Mouse (Mus musculus) A20 (cell line): ENCODE results near the gene Lamp1.

Experiments
- DNase-seq: peaks from one replicate; pipeline ENCODE4 v3.0.0-alpha.2; 2011; ENCODE audit warnings: low read depth, low spot score

Lamp1 gene

DNA sequence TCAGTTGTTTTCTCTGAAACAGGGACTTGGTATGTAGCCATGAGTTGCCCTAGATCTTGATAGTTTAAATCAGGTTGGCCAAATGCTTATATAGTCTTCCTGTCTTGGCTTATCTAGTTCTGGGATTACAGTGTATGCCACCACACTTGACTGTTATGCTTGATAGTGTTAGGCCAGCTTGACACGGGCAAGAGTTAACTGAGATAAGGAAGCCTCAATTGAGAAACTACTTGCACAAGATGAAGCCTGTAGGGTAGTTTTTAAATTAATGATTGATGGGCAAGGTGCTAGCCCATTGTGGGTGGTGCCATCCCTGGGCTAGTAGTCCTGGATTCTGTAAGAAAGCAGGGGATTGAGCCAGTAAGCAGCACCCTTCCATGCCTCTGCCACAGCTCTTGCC, 4.6 kb downstream of the Lamp1 start:
- no peak for DNase-seq

DNA sequence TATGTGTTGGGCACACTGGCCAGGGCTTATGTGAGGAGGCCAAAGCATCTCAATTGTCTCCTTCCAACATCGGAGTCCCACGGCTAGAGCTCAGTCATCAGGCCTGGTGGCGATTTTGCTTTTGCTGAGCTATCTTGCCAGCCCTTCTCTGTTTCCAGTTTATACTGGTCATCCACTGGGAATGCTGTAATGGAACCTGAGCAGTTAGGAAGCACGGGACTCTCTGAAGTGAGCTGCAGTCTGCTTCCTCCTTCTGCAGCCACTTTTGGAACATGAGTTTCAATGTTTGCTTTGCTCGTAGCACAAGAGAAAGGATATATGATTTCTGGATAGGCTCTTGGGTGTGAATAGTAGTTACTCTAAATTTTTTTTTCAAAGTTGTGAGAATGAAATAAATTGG, 5.4 kb downstream of the Lamp1 start:
- no peak for DNase-seq

DNA sequence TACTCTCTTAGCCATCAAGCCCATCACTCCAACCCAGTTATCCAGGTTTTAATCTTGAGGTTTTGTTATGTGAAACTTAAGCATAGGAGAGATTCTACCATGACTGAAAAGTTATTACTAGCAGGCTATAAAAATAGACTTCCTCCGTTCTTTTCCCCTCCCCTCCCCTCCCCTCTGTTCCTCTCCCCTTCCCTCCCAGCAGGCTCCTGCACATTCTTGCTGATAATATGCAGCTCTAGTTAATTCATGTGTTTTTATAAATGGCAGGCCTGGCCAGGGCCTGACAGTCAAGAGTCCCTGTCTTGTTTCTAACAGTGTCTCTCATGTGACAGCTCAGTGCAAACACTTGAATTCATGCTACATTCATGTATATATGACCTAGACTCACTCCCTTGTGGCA, 11.5 kb downstream of the Lamp1 start:
- no peak for DNase-seq

DNA sequence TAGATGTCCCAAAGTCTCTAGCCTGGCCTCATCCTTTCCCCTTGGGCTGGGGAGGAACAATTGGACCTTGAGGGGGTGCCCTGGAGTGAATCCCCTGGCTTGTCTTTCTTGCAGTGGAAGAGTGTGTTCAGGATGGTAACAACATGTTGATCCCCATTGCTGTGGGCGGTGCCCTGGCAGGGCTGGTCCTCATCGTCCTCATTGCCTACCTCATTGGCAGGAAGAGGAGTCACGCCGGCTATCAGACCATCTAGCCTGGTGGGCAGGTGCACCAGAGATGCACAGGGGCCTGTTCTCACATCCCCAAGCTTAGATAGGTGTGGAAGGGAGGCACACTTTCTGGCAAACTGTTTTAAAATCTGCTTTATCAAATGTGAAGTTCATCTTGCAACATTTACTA, 15.3 kb downstream of the Lamp1 start:
- no peak for DNase-seq

DNA sequence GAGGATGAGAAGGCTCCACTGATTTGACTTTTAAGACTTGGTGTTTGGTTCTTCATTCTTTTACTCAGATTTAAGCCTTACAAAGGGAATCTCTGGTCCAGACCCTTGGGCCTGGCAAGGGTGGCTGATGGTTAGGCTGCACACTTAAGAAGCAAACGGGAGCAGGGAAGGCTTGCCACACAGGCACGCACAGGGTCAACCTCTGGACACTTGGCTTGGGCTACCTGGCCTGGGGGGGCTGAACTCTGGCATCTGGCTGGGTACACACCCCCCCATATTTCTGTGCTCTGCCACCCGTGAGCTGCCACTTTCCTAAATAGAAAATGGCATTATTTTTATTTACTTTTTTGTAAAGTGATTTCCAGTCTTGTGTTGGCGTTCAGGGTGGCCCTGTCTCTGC, 15.8 kb downstream of the Lamp1 start:
- DNase-seq = no peak

DNA sequence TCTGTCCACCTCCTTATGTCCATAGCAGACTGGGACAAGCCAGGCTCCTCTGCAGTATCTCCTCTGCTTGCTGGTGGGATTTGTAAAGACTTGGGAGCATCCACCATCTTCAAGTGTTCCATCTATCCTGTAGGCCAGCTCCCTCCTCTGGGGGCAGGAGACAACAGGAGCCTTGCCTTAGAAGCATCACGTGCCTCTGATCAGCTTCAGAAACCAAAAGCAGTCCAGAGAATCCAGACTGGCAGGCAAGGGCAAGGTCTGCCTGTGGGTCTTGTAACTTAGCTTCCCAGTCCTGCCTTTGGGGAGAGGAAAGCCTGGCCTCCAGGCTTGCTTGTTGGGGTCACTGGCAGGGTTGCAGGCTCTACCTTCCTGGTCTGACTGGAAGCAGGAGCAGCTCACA, 16.7 kb downstream of the Lamp1 start:
- no peak for DNase-seq

DNA sequence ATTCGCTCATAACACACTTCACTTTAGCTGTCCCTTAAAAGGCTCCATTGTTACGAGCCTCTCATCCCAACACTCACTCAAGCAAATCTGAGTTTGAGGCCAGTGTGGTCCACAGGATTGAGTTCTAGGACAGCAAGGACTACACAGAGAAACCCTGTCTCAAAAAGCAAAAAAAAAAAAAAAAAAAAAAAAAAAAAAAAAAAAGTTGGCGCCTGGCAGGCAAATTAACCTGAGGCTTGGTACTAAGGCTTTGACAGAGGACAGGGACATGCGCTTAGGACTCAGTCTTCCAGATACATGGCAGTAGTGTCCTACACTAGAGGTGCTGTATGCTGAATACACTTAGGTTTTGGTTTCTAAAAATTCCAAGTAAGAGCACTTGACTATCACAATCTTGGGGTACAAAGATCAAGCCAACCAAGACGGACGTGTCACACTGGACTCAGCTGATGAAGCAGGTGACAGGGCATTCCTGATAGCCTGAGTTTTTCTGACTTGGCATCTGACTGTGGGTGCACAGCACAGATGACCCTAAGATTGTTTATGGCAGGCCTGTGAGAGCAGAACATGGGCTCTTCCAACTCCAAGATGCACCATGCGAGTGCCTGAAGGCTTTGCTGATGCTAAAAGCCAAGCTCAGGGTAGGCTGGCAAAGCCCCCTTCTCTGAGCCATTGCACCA, 18.4 kb downstream of the Lamp1 start:
- no peak for DNase-seq

DNA sequence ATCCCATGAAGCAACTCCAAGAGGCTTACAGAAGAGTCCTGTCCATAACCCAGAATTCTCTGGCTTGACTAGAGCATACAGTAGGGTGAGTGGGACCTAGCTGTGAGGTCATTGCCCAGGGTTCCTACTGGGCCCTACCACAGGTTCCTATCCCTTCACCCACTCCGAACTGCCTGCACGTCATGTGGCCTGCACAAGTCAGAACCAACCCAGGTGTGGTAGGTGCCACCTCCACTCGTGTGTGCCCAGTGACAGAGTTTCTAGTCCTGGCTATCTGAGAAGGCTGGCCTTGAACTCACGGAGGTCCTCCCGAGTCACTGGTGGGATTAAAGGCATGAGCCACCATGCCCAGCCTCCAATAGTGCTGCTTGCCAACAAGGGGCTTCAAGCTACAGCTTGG, 19.2 kb downstream of the Lamp1 start:
- DNase-seq = no peak

DNA sequence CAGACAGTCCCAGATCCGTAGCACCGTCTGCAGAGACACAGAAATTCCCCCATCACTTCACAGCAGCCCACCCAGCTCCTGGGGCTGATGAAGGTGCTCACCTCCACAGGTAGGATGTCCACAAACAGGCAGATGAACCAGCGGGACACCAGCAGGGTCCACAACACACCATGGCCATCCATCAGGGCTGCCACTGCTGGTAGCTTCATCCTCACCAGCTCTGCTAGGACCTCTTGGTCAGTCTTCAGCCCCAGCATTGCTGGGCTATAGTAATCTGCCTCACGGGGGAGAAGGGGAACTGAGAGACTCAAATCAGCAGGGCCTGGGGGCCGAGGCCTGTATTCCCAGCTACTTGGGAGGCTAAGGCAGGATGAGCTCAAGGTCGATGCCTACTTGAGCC, 20.5 kb downstream of the Lamp1 start:
- DNase-seq = no peak

DNA sequence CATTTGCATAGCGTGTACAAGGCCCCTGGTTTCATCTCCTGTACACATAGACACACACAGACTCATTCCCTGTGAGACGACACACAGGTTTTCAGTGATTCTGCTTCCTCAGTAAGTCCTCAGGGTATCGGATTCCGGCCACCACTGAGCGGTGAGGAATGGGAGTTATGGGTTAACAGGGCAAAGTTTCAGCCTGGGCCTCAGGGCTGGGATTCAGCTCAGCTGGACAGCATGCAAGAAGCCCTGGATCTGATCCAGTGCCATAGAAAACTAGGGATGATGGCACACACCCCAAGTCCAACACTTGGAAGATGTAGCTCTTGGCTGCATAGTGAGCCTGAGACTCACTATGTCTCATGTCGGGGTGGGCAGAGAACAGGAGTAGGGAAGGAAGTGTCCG, 21.0 kb downstream of the Lamp1 start:
- DNase-seq = no peak

DNA sequence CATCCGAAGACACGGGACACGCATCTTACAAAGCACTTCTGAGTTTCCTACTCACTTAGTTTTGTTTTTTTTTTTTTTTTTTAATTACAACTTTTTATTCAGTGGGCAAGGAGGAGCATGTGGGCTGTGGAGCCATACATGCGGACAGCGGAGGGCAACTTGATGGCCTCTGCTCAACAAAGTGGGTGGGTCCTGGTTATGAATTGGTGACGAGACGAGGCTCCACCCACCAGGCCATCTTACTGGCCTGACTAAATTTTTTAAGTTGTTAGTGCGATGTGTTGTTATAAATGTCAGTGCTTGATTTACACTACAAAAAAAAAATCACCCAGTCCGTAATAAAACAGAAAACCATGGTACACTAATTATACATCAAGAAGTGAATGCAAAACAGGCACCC, 21.4 kb downstream of the Lamp1 start:
- no peak for DNase-seq

DNA sequence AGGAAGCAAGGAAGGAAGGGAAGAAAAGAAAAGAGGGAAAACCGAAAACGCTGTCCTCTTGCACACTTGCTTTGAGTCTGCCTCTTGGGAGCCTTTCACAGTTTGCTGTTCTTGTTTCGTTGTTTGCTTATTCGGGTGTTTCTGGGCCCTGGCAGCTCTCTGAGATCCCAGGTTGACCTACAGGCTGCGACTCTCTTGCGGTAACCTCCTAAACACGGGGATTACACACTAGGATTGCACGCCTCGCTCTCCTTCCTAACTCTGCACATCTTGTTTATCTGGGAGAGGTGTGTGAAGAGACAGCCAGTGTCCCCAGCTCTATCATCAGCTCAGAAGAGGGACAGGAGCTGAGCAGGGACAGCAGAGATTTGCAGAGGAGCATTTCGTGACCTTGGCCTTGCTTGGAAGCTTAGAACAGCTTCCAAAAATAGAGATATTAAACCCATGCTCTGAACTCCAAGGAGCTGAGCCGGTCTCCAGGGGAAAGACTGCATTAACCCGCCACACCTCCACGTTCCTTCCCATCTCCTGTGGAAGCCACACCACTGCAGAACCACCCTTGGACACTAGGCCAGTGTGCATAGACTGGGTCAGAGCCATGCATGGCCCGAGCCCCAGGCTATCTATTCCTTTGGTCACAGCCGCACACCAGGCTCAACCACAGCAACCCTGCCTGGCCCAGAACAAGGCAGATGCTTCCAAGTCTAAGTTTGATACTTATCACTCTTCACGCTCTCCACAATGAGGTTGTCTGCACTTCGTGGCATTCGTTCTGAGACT, 22.1 kb downstream of the Lamp1 start:
- no peak for DNase-seq

DNA sequence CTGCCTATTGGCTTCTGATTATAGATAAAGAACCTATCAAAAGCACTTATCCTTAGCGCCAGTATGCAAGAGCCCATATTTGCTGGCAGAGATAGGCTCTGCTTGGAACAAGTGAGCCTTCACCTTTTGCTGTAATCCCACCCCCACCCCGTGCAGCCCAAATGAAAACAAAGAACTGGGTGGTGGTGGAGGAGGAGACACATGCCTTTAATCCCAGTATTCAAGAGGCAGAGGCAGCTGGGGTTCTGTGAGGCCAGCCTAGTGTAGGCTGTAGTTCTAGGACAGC, 22.7 kb downstream of the Lamp1 start:
- DNase-seq = no peak

DNA sequence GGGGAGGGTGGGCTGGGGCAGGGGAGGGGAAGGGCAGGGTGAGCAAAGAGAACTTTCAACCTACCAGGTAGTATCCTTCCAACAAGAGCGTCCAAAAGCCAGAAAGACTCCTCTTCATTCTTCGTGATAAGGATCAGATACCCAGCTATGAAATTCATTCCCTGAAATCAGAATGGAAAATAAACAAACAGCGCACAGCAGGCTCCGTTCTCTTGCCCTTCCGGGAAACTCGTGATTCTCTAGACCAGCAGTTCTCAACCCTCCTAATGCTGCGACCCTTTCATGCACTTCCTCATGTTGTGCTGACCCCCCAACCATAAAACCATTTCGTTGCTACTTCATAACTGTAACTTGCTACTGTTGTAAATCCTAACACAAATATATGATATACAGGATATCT, 27.9 kb downstream of the Lamp1 start:
- DNase-seq = no peak

DNA sequence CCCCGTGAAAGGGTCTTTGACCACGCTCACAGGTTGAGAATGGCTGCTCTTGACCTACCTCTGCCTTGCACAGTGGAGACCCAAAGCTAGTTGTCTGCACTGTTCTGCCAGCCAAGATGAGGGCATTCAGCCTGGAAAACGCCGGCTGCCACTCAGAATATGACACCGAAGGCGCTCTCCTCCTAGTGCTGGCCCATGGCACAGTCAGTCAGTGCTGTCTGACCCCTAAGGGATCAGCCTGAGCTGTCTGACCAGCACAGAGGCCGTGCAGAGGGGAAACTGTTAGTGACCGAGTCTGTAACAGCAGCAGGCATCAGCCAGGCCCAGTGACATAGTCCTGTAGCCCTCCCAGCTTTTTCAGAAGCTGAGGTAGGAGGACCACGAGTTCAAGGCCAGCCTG, 28.3 kb downstream of the Lamp1 start:
- DNase-seq = no peak

DNA sequence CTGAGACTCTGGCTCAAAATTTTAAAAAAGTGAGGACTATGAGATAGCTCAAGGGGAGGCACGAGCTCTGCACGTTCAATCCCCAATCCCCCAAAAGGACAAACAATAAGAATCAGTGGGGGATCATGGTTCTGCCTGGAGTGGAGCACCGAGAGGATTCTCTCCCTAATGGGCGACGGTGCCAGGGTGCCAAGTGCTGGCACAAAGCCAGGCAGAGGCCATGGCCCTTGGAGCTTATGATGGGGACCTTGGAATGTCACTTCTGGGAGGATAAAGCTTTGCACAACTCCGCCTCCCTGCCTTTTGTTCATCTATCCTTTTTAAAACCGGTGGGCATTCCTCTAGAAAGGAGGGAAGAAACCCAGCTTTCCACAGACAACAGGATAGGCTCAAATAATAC, 28.7 kb downstream of the Lamp1 start:
- DNase-seq = no peak

DNA sequence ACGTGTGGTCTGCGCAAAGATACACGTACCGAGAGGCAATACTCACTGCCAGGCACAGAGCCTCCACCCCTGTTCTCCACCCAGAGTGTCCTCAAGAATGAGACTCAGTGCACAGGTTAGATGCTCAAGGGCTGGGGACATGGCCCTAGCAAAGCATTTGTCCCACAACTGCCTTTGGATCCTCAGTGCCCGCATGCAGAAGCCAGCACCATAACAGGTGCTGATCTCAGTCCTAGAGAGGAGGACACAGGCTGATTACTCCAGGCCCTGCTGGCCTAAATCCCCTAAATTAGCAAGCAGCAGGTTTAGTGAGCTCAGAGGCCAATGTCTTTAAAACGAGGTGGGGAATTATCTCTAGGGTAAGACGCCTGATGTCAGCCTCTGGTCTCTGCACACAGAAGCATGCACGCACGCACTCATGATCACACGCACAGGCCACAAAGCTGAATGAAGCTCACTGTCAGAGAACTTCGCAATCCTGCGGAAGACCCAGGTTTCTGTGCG, 29.1 kb downstream of the Lamp1 start:
- no peak for DNase-seq

DNA sequence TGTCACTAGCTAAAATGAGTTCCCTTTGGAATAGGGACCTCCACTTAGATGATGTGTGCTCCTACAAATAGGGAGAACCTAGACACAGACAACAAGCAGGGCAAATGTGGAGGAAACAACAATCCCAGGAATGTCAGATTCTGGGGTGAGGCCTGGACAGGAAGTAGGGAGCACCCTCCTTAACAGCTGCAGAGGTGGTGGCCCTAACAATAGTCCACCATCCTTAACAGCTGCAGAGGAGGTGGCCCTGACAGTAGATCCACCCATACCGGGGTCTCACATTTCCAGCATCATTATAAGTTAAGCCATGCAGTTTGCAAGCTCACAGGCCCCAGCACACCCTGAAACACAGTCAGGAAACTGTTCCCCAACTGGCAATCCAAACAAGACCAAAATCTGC, 29.9 kb downstream of the Lamp1 start:
- no peak for DNase-seq

DNA sequence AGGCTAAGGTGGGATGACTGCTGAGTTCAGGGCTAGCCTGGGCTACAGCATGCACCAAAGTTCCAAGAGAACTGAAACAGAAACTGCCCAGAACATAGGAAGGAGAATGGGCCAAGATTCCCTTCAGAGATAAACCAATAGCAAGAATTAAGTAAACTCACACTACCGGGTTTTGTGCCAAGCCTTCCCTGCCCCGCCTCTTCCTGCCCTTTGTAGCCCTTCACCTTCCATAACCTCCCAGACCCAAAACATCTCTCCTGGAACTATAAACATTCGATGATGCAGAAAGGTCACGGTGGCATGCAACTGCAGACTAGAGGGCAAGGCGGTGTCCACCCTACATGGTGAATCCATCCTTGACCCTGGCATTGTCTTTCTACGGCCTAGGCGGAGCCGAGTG, 31.3 kb downstream of the Lamp1 start:
- no peak for DNase-seq

DNA sequence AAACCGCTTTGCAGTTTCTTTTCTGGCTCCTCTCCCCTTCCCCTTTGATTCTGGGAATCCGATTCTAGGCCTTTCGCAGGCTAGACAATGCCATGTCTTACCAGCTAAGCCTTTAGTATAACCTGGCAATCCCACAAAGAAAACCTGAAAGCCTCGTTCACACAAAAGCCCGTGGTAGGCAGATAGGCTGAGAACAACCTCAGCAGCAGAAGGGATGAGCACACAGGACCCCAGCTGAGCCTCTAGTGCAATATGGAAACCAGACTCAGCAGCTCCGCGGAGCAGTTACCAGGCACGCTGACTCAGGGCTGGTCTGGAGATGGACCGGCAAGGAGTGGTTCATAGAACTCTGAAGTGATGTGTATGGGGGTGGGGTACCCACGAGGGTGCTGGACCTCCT, 35.9 kb downstream of the Lamp1 start:
- no peak for DNase-seq

DNA sequence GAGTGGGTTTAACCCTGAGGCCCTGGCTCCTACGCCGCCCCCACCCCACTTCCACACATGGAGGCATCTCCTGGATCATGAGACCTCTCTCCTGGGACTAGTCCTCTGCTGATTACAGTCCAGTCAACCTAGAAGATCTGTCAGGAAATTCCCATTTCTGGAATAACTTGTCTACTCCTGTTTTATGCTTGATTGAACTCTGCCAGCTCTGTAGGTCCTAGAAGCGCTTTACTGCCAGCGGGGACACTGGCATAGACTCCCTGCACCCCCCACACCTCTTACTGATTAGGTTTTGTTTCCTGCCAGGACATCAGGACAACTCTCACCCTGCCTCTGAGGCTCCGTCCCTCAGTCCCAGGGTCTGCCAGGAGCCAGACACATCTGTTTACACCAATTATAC, 38.5 kb downstream of the Lamp1 start:
- no peak for DNase-seq

DNA sequence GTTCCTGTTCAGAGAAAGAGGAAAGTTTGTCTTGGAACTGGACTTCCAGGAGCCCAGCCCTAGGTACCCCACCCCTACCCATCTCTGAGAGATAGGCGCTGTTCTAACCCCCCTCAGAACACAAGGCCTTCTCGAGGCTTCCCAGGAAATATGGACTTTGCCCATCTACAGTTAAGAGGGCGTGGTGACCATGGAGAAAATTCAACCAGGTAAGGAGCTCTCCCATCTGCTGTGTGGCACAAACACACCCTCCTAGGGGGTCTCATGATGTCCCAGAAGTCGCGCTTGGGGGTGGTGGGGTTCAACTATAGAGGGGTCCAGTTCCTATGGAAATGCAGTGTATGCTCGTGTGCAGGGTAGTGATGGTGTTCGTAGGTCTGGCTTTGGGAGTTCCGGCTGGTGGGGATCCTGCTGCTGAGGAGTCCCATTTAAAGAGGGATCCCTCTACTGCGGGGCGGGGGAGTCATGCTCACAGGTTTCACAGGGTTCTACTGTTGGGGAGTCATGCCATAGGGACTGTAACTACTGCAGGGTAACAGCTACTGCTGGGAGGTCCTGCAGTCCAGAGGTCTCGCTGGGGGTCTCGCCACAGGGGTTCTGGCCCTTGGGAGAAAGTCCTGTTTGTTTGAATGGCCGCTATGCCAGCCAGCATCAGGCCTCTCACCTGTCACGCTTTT, 40.6 kb downstream of the Lamp1 start:
- DNase-seq = peak; percentile 13
